Mouse (Mus musculus) CH12.LX (cell line): ENCODE data around the gene Nsmce1. TPM values are rescaled to one million over a fixed set of nuclear protein-coding genes. Genes with fewer than 3 reads are reported as not detected.

Source experiments
- DNase-seq: peaks from one replicate; pipeline ENCODE4 v3.0.0-alpha.2; 2013; ENCODE audit errors: extremely low read depth
- H3K27ac ChIP-seq: 2 replicates; pipeline ENCODE4 v1.5.1; 2012; ENCODE audit warnings: low read depth, mild to moderate bottlenecking, control low read depth, moderate library complexity; ENCODE audit not compliant: insufficient read depth
- H3K27me3 ChIP-seq: replicated peaks from 2 replicates; pipeline ENCODE3; 2012; ENCODE audit warnings: inconsistent platforms
- H3K36me3 ChIP-seq, 2 experiments: replicated peaks in 1 of 2; 2 replicates each; pipeline versions ENCODE3 to v1.6.1; 2012; ENCODE audit warnings: inconsistent platforms in 1 of 2, low read length in 1 of 2, mild to moderate bottlenecking in 1 of 2, mixed read lengths in 1 of 2, moderate library complexity in 1 of 2; ENCODE audit not compliant: control insufficient read depth in 1 of 2, insufficient read depth in 1 of 2
- H3K4me1 ChIP-seq, 2 experiments: 2 replicates each; pipeline ENCODE4 v1.6.1; 2012; ENCODE audit warnings: inconsistent platforms in 1 of 2, moderate library complexity in 1 of 2; ENCODE audit not compliant: insufficient read depth in 2 of 2, control insufficient read depth in 1 of 2
- H3K4me2 ChIP-seq: 2 replicates; pipeline ENCODE4 v1.6.1; 2012; ENCODE audit warnings: low read depth, mild to moderate bottlenecking, control low read depth; ENCODE audit not compliant: poor library complexity, insufficient read depth, severe bottlenecking
- H3K4me3 ChIP-seq, 3 experiments: fragments of 150-350 bp in 1 of 3; sonication (generic) in 1 of 3; replicated peaks in 1 of 3; 2 replicates each; pipeline versions ENCODE3 to v1.5.1; 2011 to 2012; ENCODE audit warnings: low read depth in 2 of 3, low read length in 2 of 3, mild to moderate bottlenecking in 2 of 3, moderate library complexity in 2 of 3, control low read depth in 1 of 3, improper control_type of control experiment in 1 of 3, inconsistent platforms in 1 of 3, mixed read lengths in 1 of 3; ENCODE audit not compliant: poor library complexity in 1 of 3
- H3K79me2 ChIP-seq: replicated peaks from 2 replicates; pipeline ENCODE4 v1.6.1; 2012; ENCODE audit warnings: mild to moderate bottlenecking, moderate library complexity; ENCODE audit not compliant: control insufficient read depth, poor library complexity, insufficient read depth, severe bottlenecking; ENCODE audit errors: extremely low read depth
- H3K9ac ChIP-seq: 2 replicates; pipeline ENCODE4 v1.6.1; 2012; ENCODE audit warnings: low read depth, mild to moderate bottlenecking, control low read depth, moderate library complexity; ENCODE audit not compliant: insufficient read depth
- H3K9me3 ChIP-seq: replicated peaks from 2 replicates; pipeline ENCODE3; 2012; ENCODE audit warnings: low read length, inconsistent platforms, mixed read lengths
- CTCF ChIP-seq, 2 experiments: IDR thresholded peaks in 1 of 2; conservative IDR thresholded peaks in 1 of 2; 2 replicates each; pipeline ENCODE4 v1.5.1; 2011 to 2012; ENCODE audit warnings: low read depth in 2 of 2, low read length in 2 of 2, improper control_type of control experiment in 1 of 2, inconsistent platforms in 1 of 2, mild to moderate bottlenecking in 1 of 2, moderate library complexity in 1 of 2
- EP300 ChIP-seq: IDR thresholded peaks from 2 replicates; pipeline ENCODE4 v1.6.1; 2011; ENCODE audit warnings: low read length, improper control_type of control experiment
- GABPA ChIP-seq: IDR thresholded peaks from 2 replicates; pipeline ENCODE4 v1.6.1; 2012; ENCODE audit warnings: low read depth, low read length, improper control_type of control experiment, inconsistent platforms; ENCODE audit not compliant: insufficient replicate concordance
- HCFC1 ChIP-seq: IDR thresholded peaks from 2 replicates; pipeline ENCODE4 v1.6.1; 2012; ENCODE audit warnings: low read depth, mild to moderate bottlenecking, inconsistent platforms, low read length, improper control_type of control experiment
- IRF4 ChIP-seq: IDR thresholded peaks from 2 replicates; pipeline ENCODE4 v1.6.1; 2014; ENCODE audit warnings: low read depth, mild to moderate bottlenecking, inconsistent platforms, low read length, improper control_type of control experiment
- JUN ChIP-seq: IDR thresholded peaks from 2 replicates; pipeline ENCODE4 v1.6.1; 2011; ENCODE audit warnings: low read depth, mild to moderate bottlenecking, low read length, improper control_type of control experiment, moderate library complexity; ENCODE audit not compliant: insufficient read depth
- MAFK ChIP-seq: IDR thresholded peaks from 2 replicates; pipeline ENCODE4 v1.6.1; 2011; ENCODE audit warnings: low read length, improper control_type of control experiment; ENCODE audit not compliant: insufficient replicate concordance
- MAZ ChIP-seq: IDR thresholded peaks from 2 replicates; pipeline ENCODE4 v1.6.1; 2012; ENCODE audit warnings: low read depth, mild to moderate bottlenecking, inconsistent platforms, low read length, improper control_type of control experiment, moderate library complexity
- MEF2A ChIP-seq: IDR thresholded peaks from 2 replicates; pipeline ENCODE4 v1.6.1; 2014; ENCODE audit warnings: low read depth, mild to moderate bottlenecking, inconsistent platforms, low read length, improper control_type of control experiment, borderline replicate concordance
- NELFE ChIP-seq: IDR thresholded peaks from 2 replicates; pipeline ENCODE4 v1.6.1; 2011; ENCODE audit warnings: low read depth, low read length, improper control_type of control experiment
- PAX5 ChIP-seq: IDR thresholded peaks from 2 replicates; pipeline ENCODE4 v1.6.1; 2012; ENCODE audit warnings: low read length, inconsistent platforms, mixed read lengths
- POLR2A ChIP-seq: IDR thresholded peaks from 2 replicates; pipeline ENCODE4 v1.6.1; 2011; ENCODE audit warnings: low read depth, mild to moderate bottlenecking, improper control_type of control experiment, low read length
- RAD21 ChIP-seq: IDR thresholded peaks from 2 replicates; pipeline ENCODE4 v1.6.1; 2011; ENCODE audit warnings: low read depth, mild to moderate bottlenecking, low read length, improper control_type of control experiment, moderate library complexity
- RCOR1 ChIP-seq: conservative IDR thresholded peaks from 2 replicates; pipeline ENCODE4 v1.6.1; 2012; ENCODE audit warnings: low read depth, mild to moderate bottlenecking, inconsistent platforms, low read length, improper control_type of control experiment
- TBP ChIP-seq: conservative IDR thresholded peaks from 2 replicates; pipeline ENCODE4 v1.6.1; 2011; ENCODE audit warnings: low read depth, low read length, improper control_type of control experiment
- ZMIZ1 ChIP-seq: IDR thresholded peaks from 2 replicates; pipeline ENCODE4 v1.6.1; 2012; ENCODE audit warnings: low read depth, mild to moderate bottlenecking, inconsistent platforms, low read length, improper control_type of control experiment
- dilution Hi-C: fragments of 300-500 bp; cut with MboI; formaldehyde crosslinking; loops from 2 replicates; pipeline ENCODE4 v1.14.3; 2020; ENCODE audit warnings: low sequenced_read_pairs; ENCODE audit not compliant: extremely low pct_unique_long_range_greater_than_20kb, extremely low pct_ligation_motif_present
- in situ Hi-C: fragments of 300-500 bp; cut with MboI; formaldehyde crosslinking; loops from 3 replicates; pipeline ENCODE4 v1.14.3; 2019; ENCODE audit warnings: low sequenced_read_pairs, low pct_ligation_motif_present, low pct_unique_long_range_greater_than_20kb, mixed read lengths
- polyA plus RNA-seq: library from polyadenylated mRNA; unstranded; fragments of >175 nt; gene quantifications from 2 replicates; pipeline ENCODE4 v1.2.1, GENCODE M21; 2012; ENCODE audit warnings: low read depth; ENCODE audit not compliant: insufficient read length
- total RNA-seq, 2 experiments: library from RNA; depleted of rRNA; stranded (reverse); fragments of 300-350 nt in 1 of 2; fragments of >200 nt in 1 of 2; gene quantifications; 2 replicates each; pipeline ENCODE4 v1.2.3; 2012 to 2014

Gene Nsmce1
- total and polyA plus RNA-seq, 3 experiments: 52.0 to 74.8 (median 61.9) TPM

GRCm38 (mm10) chr7:125541026-125541425, 49.6 kb upstream of the Nsmce1 start:
- no peak for DNase-seq
- dilution Hi-C loops: no loop called here
- peaks cover 7% of the 10 kb centered on the region for H3K27me3 ChIP-seq

GRCm38 (mm10) chr7:125539351-125539750, 48.0 kb upstream of the Nsmce1 start:
- H3K36me3 ChIP-seq: no peaks in the 10 kb centered on the region
- no peak overlapping the region for H3K27ac ChIP-seq
- H3K9me3 ChIP-seq: peaks cover 7% of the 10 kb centered on the region
- in situ Hi-C loops: no loop called here
- no peaks in the 10 kb centered on the region for H3K79me2 ChIP-seq
- H3K4me2 ChIP-seq: no peak overlapping the region
- dilution Hi-C loops: no loop called here
- TF ChIP-seq IRF4: no peak
- no peak for TF ChIP-seq MAZ
- no peak for TF ChIP-seq EP300
- TF ChIP-seq MAFK: no peak
- TF ChIP-seq HCFC1: no peak
- no peak for TF ChIP-seq RCOR1
- TF ChIP-seq PAX5: no peak
- TF ChIP-seq NELFE: no peak
- no peak for TF ChIP-seq POLR2A
- peaks cover 14 to 23% of the 10 kb centered on the region in 2 experiments for H3K4me1 ChIP-seq
- H3K9ac ChIP-seq: no peak overlapping the region
- no peak overlapping the region for H3K4me3 ChIP-seq
- peaks cover 7% of the 10 kb centered on the region for H3K27me3 ChIP-seq
- DNase-seq: no peak

More at GRCm38 (mm10) chr7:125541026-125541425, 49.6 kb upstream of the Nsmce1 start:
- H3K27ac ChIP-seq: no peak overlapping the region
- H3K4me2 ChIP-seq: no peak overlapping the region
- H3K4me3 ChIP-seq: no peak overlapping the region
- H3K79me2 ChIP-seq: no peaks in the 10 kb centered on the region
- TF ChIP-seq JUN (no peak), PAX5 (no peak), TBP (no peak), MAFK (no peak), GABPA (no peak), NELFE (no peak), CTCF (conservative IDR thresholded peaks at IDR 0.05 in 1 of 2, IDR thresholded peaks at IDR 0.05 in 1 of 2; ENCODE audit: low read depth in 2 of 2, low read length in 2 of 2) (no peak), RAD21 (no peak)
- H3K9me3 ChIP-seq: no peaks in the 10 kb centered on the region
- in situ Hi-C loops: no loop called here
- no peaks in the 10 kb centered on the region for H3K36me3 ChIP-seq
- H3K4me1 ChIP-seq: peaks cover 14 to 23% of the 10 kb centered on the region in 2 experiments
- no peak overlapping the region for H3K9ac ChIP-seq

DNA sequence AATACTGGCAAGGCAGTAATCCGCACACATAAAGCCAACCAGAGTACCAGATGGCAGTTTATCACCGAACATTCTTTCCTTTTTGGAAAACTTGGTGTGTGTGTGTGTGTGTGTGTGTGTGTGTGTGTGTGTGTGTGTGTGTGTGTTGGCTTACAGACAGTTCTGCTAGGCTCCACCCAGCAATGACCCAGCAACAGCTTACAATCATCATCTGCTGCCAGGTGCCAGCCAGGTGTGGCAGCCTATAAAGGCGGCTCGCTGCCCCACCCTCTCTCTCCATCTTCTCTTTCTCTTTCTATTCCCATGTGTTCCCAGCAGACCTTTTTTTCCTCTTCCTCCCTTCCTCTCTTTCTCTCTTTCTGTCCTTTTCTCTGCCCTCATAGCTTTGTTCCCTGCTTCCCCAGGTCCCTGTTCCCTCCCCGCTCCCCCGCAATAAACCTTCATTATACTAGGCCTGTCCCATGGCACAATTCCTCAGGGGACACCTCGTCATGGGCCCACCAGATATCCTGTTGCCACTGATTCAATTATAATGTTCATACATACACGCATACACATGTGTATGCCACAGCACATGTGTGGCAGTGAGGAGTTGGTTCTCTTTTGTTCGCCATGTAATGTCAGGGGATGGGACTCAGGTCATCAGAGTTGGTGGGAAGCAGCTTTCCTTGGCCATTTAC, 36.6 kb upstream of the Nsmce1 start:
- in situ Hi-C loops: no loop called here
- no peaks in the 10 kb centered on the region for H3K36me3 ChIP-seq
- no peak for TF ChIP-seq MEF2A
- no peak for TF ChIP-seq ZMIZ1
- TF ChIP-seq JUN: no peak
- TF ChIP-seq, all 38 proteins: peak for 0
- Histone ChIP-seq H3K27me3 (no peaks in the 10 kb centered on the region), H3K4me1 (no peaks in the 10 kb centered on the region), H3K9me3 (no peaks in the 10 kb centered on the region), H3K27ac (no peak overlapping the region), H3K4me3 (no peak overlapping the region), H3K4me2 (no peak overlapping the region), H3K79me2 (no peaks in the 10 kb centered on the region), H3K9ac (no peak overlapping the region)
- dilution Hi-C loops: no loop called here
- DNase-seq: no peak
